Mouse (Mus musculus) G1E (cell line): ENCODE measurements around the gene Zfp91. TPM values are rescaled to one million over a fixed set of nuclear protein-coding genes. Genes with fewer than 3 reads are reported as not detected.

ENCODE experiments used
- ATAC-seq: 2 replicates; pipeline ENCODE4 v1.8.0; 2016; ENCODE audit warnings: mild to moderate bottlenecking; ENCODE audit not compliant: insufficient number of reproducible peaks, poor library complexity, low FRiP score, severe bottlenecking; ENCODE audit errors: extremely low read depth
- DNase-seq: peaks from one replicate; pipeline ENCODE4 v3.0.0; 2012; ENCODE audit warnings: low spot score
- H3K27me3 ChIP-seq: 2 replicates; pipeline ENCODE4 v1.6.1; 2012; ENCODE audit warnings: mild to moderate bottlenecking, low read length, inconsistent platforms; ENCODE audit not compliant: insufficient read depth
- H3K36me3 ChIP-seq: replicated peaks from 2 replicates; pipeline ENCODE3; 2012; ENCODE audit warnings: mild to moderate bottlenecking, inconsistent platforms
- H3K4me1 ChIP-seq: 2 replicates; pipeline ENCODE4 v1.6.1; 2012; ENCODE audit warnings: low read depth, low read length, inconsistent platforms, mixed read lengths; ENCODE audit not compliant: insufficient read depth
- H3K4me3 ChIP-seq: 2 replicates; pipeline ENCODE4 v1.5.1; 2012; ENCODE audit warnings: low read depth, mild to moderate bottlenecking, inconsistent platforms, low read length, moderate library complexity, mixed read lengths
- H3K9me3 ChIP-seq: replicated peaks from 2 replicates; pipeline ENCODE4 v1.6.1; 2012; ENCODE audit warnings: inconsistent platforms
- CTCF ChIP-seq: IDR thresholded peaks from 2 replicates; pipeline ENCODE4 v1.5.1; 2012; ENCODE audit warnings: low read depth, low read length, inconsistent platforms, mixed read lengths
- GATA1 ChIP-seq: IDR thresholded peaks from 2 replicates; pipeline ENCODE4 v1.6.1; 2012; ENCODE audit warnings: borderline replicate concordance, low read length, inconsistent platforms, mixed read lengths
- GATA2 ChIP-seq: IDR thresholded peaks from 2 replicates; pipeline ENCODE4 v1.6.1; 2012; ENCODE audit warnings: low read depth, low read length, inconsistent platforms, borderline replicate concordance
- POLR2AphosphoS5 ChIP-seq: IDR thresholded peaks from 2 replicates; pipeline ENCODE4 v1.6.1; 2012; ENCODE audit warnings: low read depth, low read length, inconsistent platforms; ENCODE audit not compliant: insufficient replicate concordance
- TAL1 ChIP-seq: conservative IDR thresholded peaks from 2 replicates; pipeline ENCODE4 v1.6.1; 2012; ENCODE audit warnings: low read depth, low read length, inconsistent platforms, mixed read lengths
- polyA plus RNA-seq: library from polyadenylated mRNA; stranded (reverse); fragments of >175 nt; gene quantifications from 2 replicates; pipeline ENCODE4 v1.2.3, GENCODE M21; 2012
- total RNA-seq, 2 experiments: library from RNA; stranded (forward) in 1 of 2; stranded (reverse) in 1 of 2; fragments of 200-1000 nt in 1 of 2; fragments of >200 nt in 1 of 2; fragmentation: Nextera tagmentation in 1 of 2; gene quantifications; 2 replicates each; pipeline ENCODE4 v1.2.3; 2014 to 2017

Gene Zfp91
- total and polyA plus RNA-seq, 3 experiments, result 26.5 to 117 (median 90.3) TPM

- Histone ChIP-seq H3K4me1 (0 out of 2 replicates have a peak, but pooled peaks cover 2% of the 10 kb centered on the region), H3K36me3 (peaks cover 80% of the 10 kb centered on the region), H3K9me3 (no peaks in the 10 kb centered on the region), H3K27me3 (no peaks in the 10 kb centered on the region), H3K4me3 (no peak within 1 kb of the TSS)
- no peak for TF ChIP-seq POLR2AphosphoS5
- TF ChIP-seq CTCF, result no peak
- no peak for TF ChIP-seq GATA2
- no peak for TF ChIP-seq TAL1
- TF ChIP-seq GATA1, result no peak
- DNase-seq, result no peak
- no peak for ATAC-seq
Measured at GRCm38 (mm10) chr19:12765308-12765707, 30.6 kb downstream of the Zfp91 start, which contains the start of gene Cntf. Gene Cntf, minus strand, starts transcription at chr19:12765632.

- H3K4me1 ChIP-seq, result no peaks in the 10 kb centered on the region
- H3K4me3 ChIP-seq, result no peak overlapping the region
- peaks cover 53% of the 10 kb centered on the region for H3K36me3 ChIP-seq
- no peak for DNase-seq
- TF ChIP-seq GATA2 (no peak), GATA1 (no peak), TAL1 (no peak), POLR2AphosphoS5 (no peak), CTCF (no peak)
- ATAC-seq, result no peak
- H3K9me3 ChIP-seq, result no peaks in the 10 kb centered on the region
- H3K27me3 ChIP-seq, result no peaks in the 10 kb centered on the region
Measured at GRCm38 (mm10) chr19:12762212-12763130, 33.5 kb downstream of the Zfp91 start.

GRCm38 (mm10) chr19:12759656-12760055 lies 36.3 kb downstream of the Zfp91 start:
- no peaks in the 10 kb centered on the region for H3K4me1 ChIP-seq
- no peak for DNase-seq
- H3K36me3 ChIP-seq, result peaks cover 28% of the 10 kb centered on the region
- peaks cover 3% of the 10 kb centered on the region; the same call in 1 of the 2 replicates for H3K27me3 ChIP-seq
- no peak overlapping the region for H3K4me3 ChIP-seq
- TF ChIP-seq GATA1 (no peak), CTCF (no peak), GATA2 (no peak), TAL1 (no peak)
- ATAC-seq, result no peak
- no peaks in the 10 kb centered on the region for H3K9me3 ChIP-seq

GRCm38 (mm10) chr19:12758936-12759478 lies 36.9 kb downstream of the Zfp91 start:
- TF ChIP-seq GATA2, result no peak
- no peak for TF ChIP-seq CTCF
- TF ChIP-seq TAL1, result no peak
- TF ChIP-seq POLR2AphosphoS5, result no peak
- no peak for TF ChIP-seq GATA1
- DNase-seq (no peak), ATAC-seq (no peak)
- Histone ChIP-seq H3K9me3 (no peaks in the 10 kb centered on the region), H3K4me3 (no peak overlapping the region), H3K27me3 (peaks cover 5% of the 10 kb centered on the region; the same call in 1 of the 2 replicates), H3K4me1 (no peaks in the 10 kb centered on the region), H3K36me3 (peaks cover 23% of the 10 kb centered on the region)

GRCm38 (mm10) chr19:12756286-12756685 lies 39.6 kb downstream of the Zfp91 start:
- DNase-seq, result no peak
- peaks cover under 1% of the 10 kb centered on the region for H3K36me3 ChIP-seq
- no peak for ATAC-seq
- TF ChIP-seq CTCF, result no peak
- TF ChIP-seq POLR2AphosphoS5, result no peak
- TF ChIP-seq TAL1, result no peak
- no peak for TF ChIP-seq GATA2
- no peak for TF ChIP-seq GATA1
- no peaks in the 10 kb centered on the region for H3K4me1 ChIP-seq
- no peaks in the 10 kb centered on the region for H3K9me3 ChIP-seq
- H3K27me3 ChIP-seq, result peaks cover 5% of the 10 kb centered on the region
- H3K4me3 ChIP-seq, result no peak overlapping the region

- Histone ChIP-seq H3K9me3 (no peaks in the 10 kb centered on the region), H3K4me1 (no peaks in the 10 kb centered on the region), H3K36me3 (no peaks in the 10 kb centered on the region), H3K4me3 (no peak overlapping the region), H3K27me3 (peaks cover 6% of the 10 kb centered on the region; the same call in 1 of the 2 replicates)
- DNase-seq, result no peak
- ATAC-seq, result no peak
- no peak for TF ChIP-seq GATA2
- no peak for TF ChIP-seq GATA1
- TF ChIP-seq TAL1, result no peak
- TF ChIP-seq POLR2AphosphoS5, result no peak
- no peak for TF ChIP-seq CTCF
Measured at GRCm38 (mm10) chr19:12731950-12732349, 64.0 kb downstream of the Zfp91 start.
